Mouse (Mus musculus): ENCODE results near the gene Kctd14. TPM values are rescaled to one million over a fixed set of nuclear protein-coding genes. Genes with fewer than 3 reads are reported as not detected.
A peak's percentile ranks its signal among the peaks of the same experiment; 100 is the strongest.

Gene Kctd14
- polyA plus RNA-seq, 1 experiment from 2014 or later = 8.9 TPM

DNA sequence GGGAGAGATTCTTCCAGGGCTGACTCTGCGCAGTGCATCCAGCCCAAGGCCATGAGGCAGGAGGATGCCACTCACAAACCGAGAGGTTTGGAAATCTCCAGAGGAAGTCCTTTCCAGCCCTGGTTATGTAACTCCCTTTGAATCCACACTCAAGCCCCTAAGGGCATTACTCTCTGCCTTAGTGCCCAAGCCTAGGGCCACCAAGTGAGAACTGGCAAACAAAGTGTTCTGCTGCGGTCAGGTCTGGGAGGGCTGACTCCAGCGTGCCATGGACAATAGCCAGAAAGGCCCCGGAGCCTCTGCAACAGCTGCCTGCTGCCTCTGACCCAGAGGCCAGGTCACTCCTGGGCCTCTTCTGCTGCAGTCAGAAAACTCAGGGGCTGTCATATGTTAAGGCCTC, 32.4 kb upstream of the Kctd14 start:
- H3K27me3 ChIP-seq (ENCODE audit: control insufficient read depth, insufficient read depth, low read depth, low read length) = no peaks in the 10 kb centered on the region

DNA sequence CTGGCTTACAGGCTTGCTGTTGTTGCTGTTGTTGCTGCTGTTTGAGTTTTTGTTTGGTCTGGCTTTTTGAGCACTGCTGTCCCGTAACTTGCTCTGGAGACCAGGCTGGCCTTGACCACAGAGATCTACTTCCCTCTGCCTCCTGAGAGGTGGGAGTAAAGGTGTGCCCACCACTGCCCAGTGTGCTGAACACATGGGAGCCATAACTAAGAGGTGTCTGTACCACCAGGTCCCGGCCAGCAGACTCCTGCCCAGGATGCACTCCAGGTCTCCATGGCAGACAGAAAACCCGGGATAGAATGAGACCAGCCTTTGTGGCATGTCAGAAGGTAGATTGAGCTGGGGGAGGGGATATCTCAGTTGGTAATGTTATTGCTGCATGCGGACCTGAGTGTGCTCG, 32.0 kb upstream of the Kctd14 start:
- no peak overlapping the region for H3K9ac ChIP-seq (ENCODE audit: low read length)
- no peak overlapping the region for H3K4me3 ChIP-seq (ENCODE audit: low read length)
- no peak overlapping the region for H3K4me2 ChIP-seq (ENCODE audit: low read depth, low read length)
- no peaks in the 10 kb centered on the region for H3K27me3 ChIP-seq (ENCODE audit: control insufficient read depth, insufficient read depth, low read depth, low read length)
- H3K4me1 ChIP-seq (replicated peaks; ENCODE audit: control insufficient read depth, insufficient read depth, low read length) = peaks cover 10% of the 10 kb centered on the region
- no peaks in the 10 kb centered on the region for H3K36me3 ChIP-seq (ENCODE audit: control insufficient read depth, insufficient read depth, low read length)
- no peaks in the 10 kb centered on the region for H3K9me3 ChIP-seq (ENCODE audit: control insufficient read depth, low read length)
- 83% methylated on average over 5 of the region's 5 CpGs for WGBS
- H3K27ac ChIP-seq (ENCODE audit: low read length) = no peak overlapping the region
- ATAC-seq (ENCODE audit: low read depth) = no peak

More for the DNA sequence above, 32.4 kb upstream of the Kctd14 start:
- H3K4me2 ChIP-seq (ENCODE audit: low read depth, low read length) = no peak overlapping the region
- H3K36me3 ChIP-seq (ENCODE audit: control insufficient read depth, insufficient read depth, low read length) = no peaks in the 10 kb centered on the region
- 0 out of 2 replicates have a peak, but pooled peaks have one; percentile 8 for ATAC-seq (ENCODE audit: low read depth)
- no peak overlapping the region for H3K4me3 ChIP-seq (ENCODE audit: low read length)
- no peak overlapping the region for H3K9ac ChIP-seq (ENCODE audit: low read length)
- no peak overlapping the region for H3K27ac ChIP-seq (ENCODE audit: low read length)
- H3K4me1 ChIP-seq (replicated peaks; ENCODE audit: control insufficient read depth, insufficient read depth, low read length) = peaks cover 10% of the 10 kb centered on the region
- 65% methylated on average over 5 of the region's 5 CpGs for WGBS
- no peaks in the 10 kb centered on the region for H3K9me3 ChIP-seq (ENCODE audit: control insufficient read depth, low read length)

DNA sequence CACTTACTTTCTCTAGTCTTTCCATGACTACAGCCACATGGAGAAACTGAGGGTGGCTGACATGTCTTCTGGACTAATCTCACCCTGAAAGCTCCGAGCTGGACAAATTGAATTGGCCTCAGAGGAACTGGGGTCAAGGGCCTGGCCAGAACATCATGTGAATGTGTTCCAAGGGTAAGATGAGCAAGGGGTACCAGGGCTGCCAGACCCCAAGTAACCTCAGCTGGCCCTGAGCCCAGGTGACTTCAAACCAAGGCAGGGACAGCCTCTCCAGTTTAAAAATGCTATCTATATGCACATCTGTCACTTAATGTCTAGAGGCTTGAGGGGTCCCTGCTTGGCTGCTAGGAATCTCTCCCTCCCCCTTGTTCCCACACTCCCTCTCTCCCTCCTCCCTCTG, 30.7 kb upstream of the Kctd14 start:
- Histone ChIP-seq H3K27me3 (ENCODE audit: control insufficient read depth, insufficient read depth, low read depth, low read length) (no peaks in the 10 kb centered on the region), H3K9ac (ENCODE audit: low read length) (no peak overlapping the region), H3K4me2 (ENCODE audit: low read depth, low read length) (no peak overlapping the region), H3K27ac (ENCODE audit: low read length) (no peak overlapping the region), H3K4me1 (replicated peaks; ENCODE audit: control insufficient read depth, insufficient read depth, low read length) (peaks cover 10% of the 10 kb centered on the region), H3K9me3 (ENCODE audit: control insufficient read depth, low read length) (no peaks in the 10 kb centered on the region), H3K4me3 (ENCODE audit: low read length) (no peak overlapping the region), H3K36me3 (ENCODE audit: control insufficient read depth, insufficient read depth, low read length) (no peaks in the 10 kb centered on the region)
- ATAC-seq (ENCODE audit: low read depth) = no peak
- 47% methylated on average over 1 of the region's 1 CpGs for WGBS

DNA sequence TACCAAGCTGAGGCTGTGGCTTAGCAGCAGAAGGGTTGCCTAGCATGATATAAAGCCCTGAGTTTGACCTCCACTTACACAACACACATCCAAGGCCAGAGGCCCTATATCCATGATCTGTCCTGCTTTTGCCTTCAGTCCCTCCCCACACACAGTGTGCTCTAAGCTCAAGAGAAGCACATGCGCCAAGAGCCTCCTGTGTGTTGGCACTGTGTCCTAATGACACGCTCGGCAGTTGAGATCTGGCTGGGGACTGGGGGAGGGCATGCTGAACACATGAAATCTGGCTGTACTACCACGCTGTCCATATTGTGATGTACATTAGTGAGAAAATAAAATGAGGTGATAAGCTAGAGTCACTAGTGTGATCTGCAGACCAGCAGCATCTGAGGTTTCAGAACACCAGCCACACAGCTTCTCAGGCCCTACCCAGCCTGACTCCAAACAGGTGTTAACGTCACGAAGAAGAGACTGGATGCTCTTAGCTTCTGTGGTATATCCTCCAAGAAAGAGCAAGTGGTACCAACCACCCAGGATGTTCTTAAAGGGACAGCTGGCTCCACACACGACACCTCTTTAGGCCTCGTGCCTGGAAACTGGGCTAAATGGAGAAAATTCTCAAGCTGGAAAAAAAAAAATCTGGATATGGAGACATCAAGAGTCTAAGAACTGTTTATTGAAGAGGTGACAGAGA, 30.0 kb upstream of the Kctd14 start:
- Histone ChIP-seq H3K4me3 (ENCODE audit: low read length) (no peak overlapping the region), H3K27ac (ENCODE audit: low read length) (no peak overlapping the region), H3K36me3 (ENCODE audit: control insufficient read depth, insufficient read depth, low read length) (no peaks in the 10 kb centered on the region), H3K9ac (ENCODE audit: low read length) (peak overlapping the region; percentile 26; the same call in 1 of the 2 replicates), H3K9me3 (ENCODE audit: control insufficient read depth, low read length) (no peaks in the 10 kb centered on the region), H3K4me1 (replicated peaks; ENCODE audit: control insufficient read depth, insufficient read depth, low read length) (peaks cover 10% of the 10 kb centered on the region), H3K27me3 (ENCODE audit: control insufficient read depth, insufficient read depth, low read depth, low read length) (no peaks in the 10 kb centered on the region), H3K4me2 (ENCODE audit: low read depth, low read length) (no peak overlapping the region)
- WGBS = 63% methylated on average over 8 of the region's 8 CpGs
- peak; percentile 24 for ATAC-seq (ENCODE audit: low read depth)

DNA sequence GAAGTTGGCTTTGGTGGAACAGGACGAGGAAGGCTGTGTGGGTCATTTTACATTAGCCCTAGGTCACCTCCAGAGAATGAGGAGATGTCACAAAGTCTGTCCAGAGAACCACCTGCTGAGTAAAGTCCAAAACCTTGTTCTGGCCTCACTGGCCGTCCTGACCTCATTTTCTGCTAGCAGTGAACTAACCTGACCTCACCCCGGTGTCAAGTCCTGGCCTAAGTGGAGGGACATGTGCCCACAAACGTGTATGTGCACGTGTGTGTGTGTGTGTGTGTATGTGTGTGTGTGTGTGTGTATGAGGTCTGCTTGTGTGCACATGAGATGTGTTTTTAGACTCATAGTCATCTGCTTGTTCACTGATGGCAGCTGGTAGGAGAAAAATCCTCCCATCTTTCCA, 27.4 kb upstream of the Kctd14 start:
- no peak overlapping the region for H3K4me3 ChIP-seq (ENCODE audit: low read length)
- WGBS = 47% methylated on average over 5 of the region's 5 CpGs

DNA sequence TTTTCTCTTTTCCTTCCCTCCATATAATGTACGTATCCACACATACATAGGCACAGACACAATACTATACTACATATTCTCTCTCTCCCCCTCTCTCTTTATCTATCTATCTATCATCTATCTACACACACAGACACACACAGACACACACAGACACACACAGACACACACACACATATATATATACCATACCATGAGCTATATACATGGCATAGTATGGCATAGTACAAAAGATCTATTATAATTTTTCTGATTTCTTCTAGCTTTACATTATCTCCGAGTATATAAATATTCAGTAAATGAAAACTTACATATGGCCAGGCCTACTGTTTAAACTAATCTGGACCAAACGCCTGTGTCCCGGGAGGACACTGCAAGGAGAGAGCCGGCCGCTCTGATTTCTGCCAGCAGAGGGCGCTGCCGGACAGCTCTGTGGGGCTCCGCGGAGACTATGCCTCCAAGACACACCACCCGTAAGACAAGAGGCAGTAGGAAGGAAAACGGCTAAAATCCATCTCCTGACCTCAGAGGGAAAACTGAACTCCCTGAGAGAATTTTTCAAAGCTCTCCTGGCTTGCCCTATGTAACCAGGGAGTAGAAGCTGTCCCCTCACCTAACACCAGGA, 26.4 kb upstream of the Kctd14 start:
- H3K9ac ChIP-seq (ENCODE audit: low read length) = peak overlapping the region; percentile 6; the same call in 1 of the 2 replicates

More for the DNA sequence above, 27.4 kb upstream of the Kctd14 start:
- H3K27ac ChIP-seq (ENCODE audit: low read length) = no peak overlapping the region
- H3K4me1 ChIP-seq (replicated peaks; ENCODE audit: control insufficient read depth, insufficient read depth, low read length) = peaks cover 7% of the 10 kb centered on the region
- no peaks in the 10 kb centered on the region for H3K9me3 ChIP-seq (ENCODE audit: control insufficient read depth, low read length)
- no peak overlapping the region for H3K9ac ChIP-seq (ENCODE audit: low read length)
- H3K4me2 ChIP-seq (ENCODE audit: low read depth, low read length) = no peak overlapping the region
- H3K36me3 ChIP-seq (ENCODE audit: control insufficient read depth, insufficient read depth, low read length) = no peaks in the 10 kb centered on the region
- ATAC-seq (ENCODE audit: low read depth) = no peak
- H3K27me3 ChIP-seq (ENCODE audit: control insufficient read depth, insufficient read depth, low read depth, low read length) = no peaks in the 10 kb centered on the region

DNA sequence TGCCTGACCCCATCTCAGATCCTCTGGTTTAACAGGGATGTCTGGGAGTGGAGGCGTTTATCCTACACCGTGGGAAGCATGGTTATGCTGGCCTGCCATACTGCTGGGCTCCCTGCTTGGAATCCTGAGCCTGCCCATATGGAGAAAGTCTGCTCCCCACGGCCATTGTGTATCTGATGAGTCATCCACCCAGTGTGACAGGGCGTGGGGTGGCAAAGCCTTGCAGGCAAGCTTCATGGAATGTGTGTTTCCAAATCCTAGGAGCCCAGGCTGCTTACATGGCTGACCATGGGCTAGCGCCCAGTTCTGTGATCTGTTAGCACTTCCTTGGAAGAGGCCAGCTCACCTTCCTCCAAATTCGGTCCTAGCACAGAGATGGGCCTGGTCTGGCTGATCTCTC, 24.6 kb upstream of the Kctd14 start:
- 61% methylated on average over 6 of the region's 6 CpGs for WGBS
- Histone ChIP-seq H3K9ac (ENCODE audit: low read length) (no peak overlapping the region), H3K9me3 (ENCODE audit: control insufficient read depth, low read length) (no peaks in the 10 kb centered on the region), H3K4me3 (ENCODE audit: low read length) (no peak overlapping the region), H3K27me3 (ENCODE audit: control insufficient read depth, insufficient read depth, low read depth, low read length) (no peaks in the 10 kb centered on the region), H3K4me1 (replicated peaks; ENCODE audit: control insufficient read depth, insufficient read depth, low read length) (peaks cover 6% of the 10 kb centered on the region), H3K27ac (ENCODE audit: low read length) (no peak overlapping the region), H3K36me3 (ENCODE audit: control insufficient read depth, insufficient read depth, low read length) (no peaks in the 10 kb centered on the region), H3K4me2 (ENCODE audit: low read depth, low read length) (no peak overlapping the region)
- ATAC-seq (ENCODE audit: low read depth) = no peak

More for the DNA sequence above, 26.4 kb upstream of the Kctd14 start:
- peak; percentile 80 for ATAC-seq (ENCODE audit: low read depth)
- no peak overlapping the region for H3K4me2 ChIP-seq (ENCODE audit: low read depth, low read length)
- no peaks in the 10 kb centered on the region for H3K36me3 ChIP-seq (ENCODE audit: control insufficient read depth, insufficient read depth, low read length)
- 7% methylated on average over 12 of the region's 12 CpGs for WGBS
- H3K4me3 ChIP-seq (ENCODE audit: low read length) = no peak overlapping the region
- H3K27ac ChIP-seq (ENCODE audit: low read length) = no peak overlapping the region
- H3K9me3 ChIP-seq (ENCODE audit: control insufficient read depth, low read length) = no peaks in the 10 kb centered on the region
- H3K27me3 ChIP-seq (ENCODE audit: control insufficient read depth, insufficient read depth, low read depth, low read length) = no peaks in the 10 kb centered on the region
- H3K4me1 ChIP-seq (replicated peaks; ENCODE audit: control insufficient read depth, insufficient read depth, low read length) = peaks cover 5% of the 10 kb centered on the region

DNA sequence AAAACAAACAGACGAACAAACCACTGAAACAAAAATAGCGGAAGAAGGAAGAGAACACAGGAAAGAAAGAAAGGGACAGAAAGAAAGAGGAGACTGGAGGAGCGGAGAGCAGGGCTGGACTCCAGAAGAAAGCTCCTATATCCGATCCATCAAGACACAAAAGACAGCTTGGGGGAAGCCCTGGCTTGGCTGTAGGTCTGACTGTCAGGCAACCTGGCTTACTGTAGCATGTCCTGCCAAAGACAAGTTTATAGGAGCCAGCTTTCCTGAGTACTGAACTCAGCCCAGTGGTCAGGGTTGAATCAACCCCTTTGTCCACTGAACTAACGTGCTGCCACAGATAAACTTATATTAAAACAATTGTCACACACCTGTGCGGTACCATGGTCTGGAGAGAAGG, 23.8 kb upstream of the Kctd14 start:
- Histone ChIP-seq H3K9me3 (ENCODE audit: control insufficient read depth, low read length) (no peaks in the 10 kb centered on the region), H3K4me2 (ENCODE audit: low read depth, low read length) (no peak overlapping the region), H3K36me3 (ENCODE audit: control insufficient read depth, insufficient read depth, low read length) (no peaks in the 10 kb centered on the region), H3K27ac (ENCODE audit: low read length) (no peak overlapping the region), H3K9ac (ENCODE audit: low read length) (no peak overlapping the region), H3K27me3 (ENCODE audit: control insufficient read depth, insufficient read depth, low read depth, low read length) (no peaks in the 10 kb centered on the region), H3K4me3 (ENCODE audit: low read length) (no peak overlapping the region), H3K4me1 (replicated peaks; ENCODE audit: control insufficient read depth, insufficient read depth, low read length) (peaks cover 6% of the 10 kb centered on the region)
- 74% methylated on average over 6 of the region's 6 CpGs for WGBS
- ATAC-seq (ENCODE audit: low read depth) = no peak

DNA sequence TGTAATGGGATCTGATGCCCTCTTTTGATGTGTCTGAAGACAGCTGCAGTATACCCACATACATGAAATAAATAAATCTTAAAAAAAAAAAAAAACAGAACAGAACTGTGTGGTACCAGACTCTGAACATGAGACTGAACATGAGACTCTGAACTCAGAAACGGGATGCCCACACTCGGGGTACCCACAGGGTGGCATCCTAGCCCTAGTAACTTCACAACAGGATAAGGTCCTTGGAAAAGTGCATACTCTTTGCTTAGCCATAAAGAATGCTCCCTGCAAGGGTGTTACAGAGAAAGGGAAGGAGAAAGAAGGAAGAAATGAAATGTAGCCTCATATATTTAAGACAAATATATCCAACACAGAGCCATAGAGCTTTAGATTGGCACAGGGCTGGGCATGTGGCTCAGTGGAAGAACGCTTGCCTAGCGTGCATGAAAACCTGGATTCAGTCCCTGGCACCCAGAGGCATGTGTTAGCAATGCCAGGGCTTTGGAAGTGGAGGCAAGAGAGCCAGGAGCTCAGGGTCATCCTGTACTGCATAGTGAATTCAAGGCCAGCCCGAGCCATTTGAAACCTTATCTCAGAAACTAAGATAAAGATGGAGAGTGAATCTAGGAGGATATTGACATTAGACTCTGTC, 23.2 kb upstream of the Kctd14 start:
- ATAC-seq (ENCODE audit: low read depth) = no peak
- no peak overlapping the region for H3K9ac ChIP-seq (ENCODE audit: low read length)
- WGBS = 61% methylated on average over 5 of the region's 5 CpGs

More for the DNA sequence above, 23.2 kb upstream of the Kctd14 start:
- Histone ChIP-seq H3K27me3 (ENCODE audit: control insufficient read depth, insufficient read depth, low read depth, low read length) (no peaks in the 10 kb centered on the region), H3K9me3 (ENCODE audit: control insufficient read depth, low read length) (no peaks in the 10 kb centered on the region), H3K36me3 (ENCODE audit: control insufficient read depth, insufficient read depth, low read length) (no peaks in the 10 kb centered on the region), H3K27ac (ENCODE audit: low read length) (no peak overlapping the region), H3K4me1 (replicated peaks; ENCODE audit: control insufficient read depth, insufficient read depth, low read length) (peaks cover 6% of the 10 kb centered on the region), H3K4me3 (ENCODE audit: low read length) (no peak overlapping the region), H3K4me2 (ENCODE audit: low read depth, low read length) (no peak overlapping the region)

Data from lung, embryonic 16.5 days (tissue).